In the genomic region with DNA sequence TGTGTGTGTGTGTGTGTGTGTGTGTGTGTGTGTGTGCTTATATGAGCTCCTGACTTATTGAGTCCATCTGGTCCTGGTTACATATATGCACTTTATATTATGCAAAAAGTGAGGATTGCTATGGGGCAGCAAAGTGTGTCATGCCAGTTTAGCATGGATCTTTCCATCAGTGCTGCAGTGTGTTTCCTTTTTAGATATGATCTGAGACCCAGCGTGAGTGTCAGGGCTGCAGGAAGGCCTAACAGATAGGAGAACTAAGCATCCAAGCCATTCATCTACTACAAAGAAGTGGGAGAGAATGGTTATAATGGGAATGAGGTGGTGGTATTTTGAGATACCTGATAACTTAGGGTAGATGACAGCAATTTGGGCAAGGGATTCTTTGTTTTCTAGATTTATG, we compare ENCODE assay signal across 27 mouse cellular contexts. TPM values are rescaled to one million over a fixed set of nuclear protein-coding genes. Genes with fewer than 3 reads are reported as not detected.
DNase-seq lines count a peak whose midpoint lies in the region; TF ChIP-seq lines count a peak whose summit lies in the region.
"Had no signal": no experiment of that assay in that cellular context is flagged by ENCODE, and none has a peak within 500 bp of the region (broad histone marks: within the 10 kb centered on the region; RNA-seq: fewer than 3 reads in every experiment).

No protein-coding gene starts in this region.

- TF ChIP-seq CTCF in MEL (IDR thresholded peaks at IDR 0.05 in 2 of 3, conservative IDR thresholded peaks at IDR 0.05 in 1 of 3; ENCODE audit: control insufficient read depth in 1 of 3, insufficient read depth in 1 of 3, low read depth in 2 of 3, low read length in 3 of 3, poor library complexity in 1 of 3, severe bottlenecking in 1 of 3), result no peak

- DNase-seq in heart, adult 11 months, result peak; percentile 55
- no peak for DNase-seq in heart, adult 18-20 months
- DNase-seq in 416B (ENCODE audit: low read depth) (peak; percentile 66), MEL (ENCODE audit: low read depth, low spot score) (no peak)
- no peak for DNase-seq in spleen, postnatal 14 days (ENCODE audit: low spot score in 2 of 2)
- no peak for DNase-seq in thymus, postnatal 4 days
- DNase-seq: adrenal gland, adult 2 months; adrenal gland, postnatal 10 days; adrenal gland, postnatal 25 days; cerebellum, adult 11-12 months; cerebellum, adult 2 months; cerebellum, adult 9-10 months; cerebellum, postnatal 10 days; cerebellum, postnatal 25 days; embryo, embryonic 11 days had no signal

- no peak overlapping the region for H3K27ac ChIP-seq in MEL (ENCODE audit: control insufficient read depth, low read depth, low read length)
- H3K27ac ChIP-seq: embryonic facial prominence, embryonic 13.5 days; embryonic facial prominence, embryonic 15.5 days; forebrain, embryonic 10.5 days; forebrain, embryonic 12.5 days had no signal

- H3K9ac ChIP-seq in MEL (ENCODE audit: control insufficient read depth, low read depth, low read length, poor library complexity, severe bottlenecking), result no peak overlapping the region
- H3K9ac ChIP-seq: embryonic facial prominence, embryonic 13.5 days; embryonic facial prominence, embryonic 15.5 days; forebrain, embryonic 12.5 days had no signal

- H3K9me3 ChIP-seq in MEL (replicated peaks; ENCODE audit: insufficient read depth, low read length), result no peaks in the 10 kb centered on the region
- H3K9me3 ChIP-seq: embryonic facial prominence, embryonic 13.5 days; embryonic facial prominence, embryonic 15.5 days; forebrain, embryonic 10.5 days; forebrain, embryonic 12.5 days had no signal

- peaks cover 19 to 20% of the 10 kb centered on the region in 2 experiments for H3K4me1 ChIP-seq in MEL (ENCODE audit: control insufficient read depth in 1 of 2, insufficient read depth in 2 of 2, low read length in 2 of 2)
- H3K4me1 ChIP-seq: forebrain, embryonic 12.5 days had no signal

- no peak overlapping the region for H3K4me3 ChIP-seq in MEL (ENCODE audit: control insufficient read depth in 1 of 2, insufficient read depth in 1 of 2, low read depth in 2 of 2, low read length in 2 of 2)
- H3K4me3 ChIP-seq: embryonic facial prominence, embryonic 13.5 days; embryonic facial prominence, embryonic 15.5 days; erythroblast, embryonic 14.5 days; forebrain, embryonic 10.5 days; forebrain, embryonic 12.5 days had no signal

- no peak for TF ChIP-seq RAD21 in MEL (IDR thresholded peaks at IDR 0.05; ENCODE audit: low read depth, low read length)

- H3K79me2 ChIP-seq in MEL (ENCODE audit: control insufficient read depth, insufficient read depth, low read length, poor library complexity), result no peaks in the 10 kb centered on the region

- H3K36me3 ChIP-seq in MEL (ENCODE audit: control insufficient read depth in 1 of 2, insufficient read depth in 2 of 2, low read length in 2 of 2), result peaks cover 0 to 40% of the 10 kb centered on the region in 2 experiments; a peak in 2 of 4 replicates
- H3K36me3 ChIP-seq: embryonic facial prominence, embryonic 13.5 days; embryonic facial prominence, embryonic 15.5 days; forebrain, embryonic 10.5 days; forebrain, embryonic 12.5 days had no signal

- TF ChIP-seq POLR2A in MEL (IDR thresholded peaks at IDR 0.05; ENCODE audit: control insufficient read depth in 1 of 2, insufficient read depth in 1 of 2, low read depth in 1 of 2, low read length in 2 of 2, poor library complexity in 1 of 2), result no peak

- no peaks in the 10 kb centered on the region for H3K27me3 ChIP-seq in MEL (ENCODE audit: control insufficient read depth in 1 of 2, insufficient read depth in 2 of 2, low read length in 2 of 2)
- H3K27me3 ChIP-seq: embryonic facial prominence, embryonic 13.5 days; embryonic facial prominence, embryonic 15.5 days; forebrain, embryonic 12.5 days had no signal

- TF ChIP-seq EP300 in MEL (IDR thresholded peaks at IDR 0.05; ENCODE audit: low read depth in 1 of 2, low read length in 2 of 2), result peak in 1 of 2 experiments; percentile 28; a peak in 1 of 4 replicates

TF ChIP-seq in MEL, 35 proteins besides CTCF, POLR2A, EP300 and RAD21:
- TF ChIP-seq TCF12 (IDR thresholded peaks at IDR 0.05; ENCODE audit: low read depth, low read length) (0 out of 2 replicates have a peak, but pooled peaks have one; percentile 30), GATA1 (IDR thresholded peaks at IDR 0.05; ENCODE audit: low read depth, low read length) (peak; percentile 48; the same call in 1 of the 2 replicates), ETS1 (IDR thresholded peaks at IDR 0.05; ENCODE audit: low read depth, low read length) (peak; percentile 39; the same call in 1 of the 2 replicates), ZC3H11A (IDR thresholded peaks at IDR 0.05; ENCODE audit: low read depth, low read length) (no peak)

RNA-seq across cellular contexts. Expression of a gene that starts 4.6 kb away (rescaled TPM):
- total RNA-seq in heart, adult 18-20 months (2021), result 10 to 100 TPM; 24.2 to 28.6 TPM
- 0.16 and 0.19 TPM in 2 replicates for total RNA-seq in MEL (2012; rRNA removed)
- under 1 TPM in 1 of 2 experiments, not detected in 1; 0.11 TPM for polyA plus RNA-seq in MEL (2012; ENCODE audit: insufficient read depth in 1 of 2, insufficient read length in 2 of 2, low read depth in 1 of 2, low replicate concordance in 2 of 2, missing spikeins in 1 of 2)
- polyA plus RNA-seq: erythroblast, embryonic 14.5 days had no signal

RNA-seq across cellular contexts. Expression of a gene that starts 29.1 kb away (rescaled TPM):
- total RNA-seq in heart, adult 18-20 months (2021), result not detected
- not detected in 2 replicates for total RNA-seq in MEL (2012; rRNA removed)
- polyA plus RNA-seq in MEL (2012; ENCODE audit: insufficient read depth in 1 of 2, insufficient read length in 2 of 2, low read depth in 1 of 2, low replicate concordance in 2 of 2, missing spikeins in 1 of 2), result under 1 TPM in 1 of 2 experiments, not detected in 1; 0.19 TPM
- total RNA-seq: adrenal gland, adult 2 months; adrenal gland, postnatal 10 days; adrenal gland, postnatal 25 days; adrenal gland, postnatal 4 days; ES-E14 had no signal
- polyA plus RNA-seq: adrenal gland, adult 2 months; brain, embryonic 14.5 days; cerebellum, adult 2 months; embryonic facial prominence, embryonic 11.5 days; embryonic facial prominence, embryonic 13.5 days; embryonic facial prominence, embryonic 15.5 days; erythroblast, embryonic 14.5 days; forebrain, embryonic 10.5 days; forebrain, embryonic 12.5 days; forebrain, embryonic 14.5 days; forebrain, embryonic 16.5 days; frontal cortex, adult 2 months had no signal

RNA-seq across cellular contexts. Expression of a gene that starts 30.5 kb away (rescaled TPM):
- 10 to 100 TPM in 1 of 2 experiments, 1 to 10 TPM in 1; 9.0 to 10.9 TPM for total RNA-seq in heart, adult 18-20 months (2021)
- total RNA-seq in MEL (2012; rRNA removed), result 5.5 and 7.3 TPM in 2 replicates
- 1 to 10 TPM in 1 of 2 experiments, not detected in 1; 9.5 TPM for polyA plus RNA-seq in MEL (2012; ENCODE audit: insufficient read depth in 1 of 2, insufficient read length in 2 of 2, low read depth in 1 of 2, low replicate concordance in 2 of 2, missing spikeins in 1 of 2)

Comparison
In these comparisons a context has a peak if more than half of its experiments do, and no peak if none do; other contexts are left out.
1. DNase-seq: peak in heart, adult 11 months (single experiment) and 416B (single experiment); none in heart, adult 18-20 months (0 of 2), MEL (single experiment), spleen, postnatal 14 days (0 of 2) and thymus, postnatal 4 days (single experiment).
2. RNA of a gene that starts 4.6 kb away (total RNA-seq): 24.2 to 28.6 TPM in heart, adult 18-20 months; 0.16 to 0.19 TPM in MEL; every median in the first group is over 10 times any median in the second.